Mouse (Mus musculus) ZHBTc4 (cell line): ENCODE data around the gene Kalrn.

Experiments
- DNase-seq: peaks from one replicate; pipeline ENCODE4 v3.0.0-alpha.2; 2011; ENCODE audit warnings: low read depth, low spot score

Gene Kalrn

GRCm38 (mm10) chr16:33940095-33940494 is 633.2 kb downstream of the Kalrn start:
- DNase-seq: no peak

GRCm38 (mm10) chr16:33939636-33940035 is 633.7 kb downstream of the Kalrn start:
- DNase-seq: no peak

- no peak for DNase-seq
Observed at GRCm38 (mm10) chr16:33939133-33939531, 634.2 kb downstream of the Kalrn start.

- no peak for DNase-seq
Observed at GRCm38 (mm10) chr16:33938311-33939132, 634.8 kb downstream of the Kalrn start.

GRCm38 (mm10) chr16:33937567-33937966 is 635.8 kb downstream of the Kalrn start:
- no peak for DNase-seq

GRCm38 (mm10) chr16:33936885-33937284 is 636.4 kb downstream of the Kalrn start:
- DNase-seq: no peak

- DNase-seq: no peak
Observed at GRCm38 (mm10) chr16:33935407-33935785, 637.9 kb downstream of the Kalrn start.

GRCm38 (mm10) chr16:33934701-33935406 is 638.5 kb downstream of the Kalrn start:
- no peak for DNase-seq

GRCm38 (mm10) chr16:33933411-33933810 is 639.9 kb downstream of the Kalrn start:
- DNase-seq: no peak

- DNase-seq: no peak
Observed at GRCm38 (mm10) chr16:33932126-33932525, 641.2 kb downstream of the Kalrn start.

- DNase-seq: no peak
Observed at GRCm38 (mm10) chr16:33931682-33932081, 641.6 kb downstream of the Kalrn start.

- DNase-seq: no peak
Observed at GRCm38 (mm10) chr16:33930785-33931184, 642.5 kb downstream of the Kalrn start.

GRCm38 (mm10) chr16:33928788-33929462 is 644.4 kb downstream of the Kalrn start:
- no peak for DNase-seq

GRCm38 (mm10) chr16:33927263-33927824 is 646.0 kb downstream of the Kalrn start:
- DNase-seq: no peak

GRCm38 (mm10) chr16:33923758-33924157 is 649.6 kb downstream of the Kalrn start:
- no peak for DNase-seq

GRCm38 (mm10) chr16:33923001-33923316 is 650.4 kb downstream of the Kalrn start:
- no peak for DNase-seq

- no peak for DNase-seq
Observed at GRCm38 (mm10) chr16:33922111-33923000, 651.0 kb downstream of the Kalrn start.

GRCm38 (mm10) chr16:33921514-33921913 is 651.8 kb downstream of the Kalrn start:
- DNase-seq: no peak
